Mouse (Mus musculus) intestine, embryonic 14.5 days (tissue): ENCODE measurements around the gene Tcfl5. TPM values are rescaled to one million over a fixed set of nuclear protein-coding genes. Genes with fewer than 3 reads are reported as not detected.

Source experiments
- ATAC-seq: fragments of 200-750 bp; cut with Nextera tagmentation; replicated peaks from 2 replicates; pipeline ENCODE4 v1.8.0; 2017; ENCODE audit warnings: low read depth, moderate number of reproducible peaks, moderate TSS enrichment, moderate library complexity; ENCODE audit not compliant: low FRiP score, low TSS enrichment
- DNase-seq: peaks from one replicate; pipeline ENCODE4 v3.0.0-alpha.2; 2018; ENCODE audit warnings: low spot score
- H3K27ac ChIP-seq: fragments of 300-500 bp; sonication (generic); 2 replicates; pipeline ENCODE4 v1.5.1; 2014; ENCODE audit warnings: low read depth, mild to moderate bottlenecking, control low read depth
- H3K27me3 ChIP-seq: fragments of 300-500 bp; sonication (generic); replicated peaks from 2 replicates; pipeline ENCODE4 v1.6.1; 2014; ENCODE audit warnings: low read length, control low read depth; ENCODE audit not compliant: control insufficient read depth, insufficient read depth
- H3K36me3 ChIP-seq: fragments of 300-500 bp; sonication (generic); 2 replicates; pipeline ENCODE4 v1.6.1; 2014; ENCODE audit warnings: low read length, control low read depth; ENCODE audit not compliant: control insufficient read depth, insufficient read depth
- H3K4me1 ChIP-seq: fragments of 300-500 bp; sonication (generic); replicated peaks from 2 replicates; pipeline ENCODE4 v1.6.1; 2014; ENCODE audit warnings: low read length, control low read depth, mixed read lengths; ENCODE audit not compliant: control insufficient read depth, insufficient read depth
- H3K4me2 ChIP-seq: fragments of 300-500 bp; sonication (generic); 2 replicates; pipeline ENCODE4 v1.6.1; 2014; ENCODE audit warnings: low read length
- H3K4me3 ChIP-seq: fragments of 300-500 bp; sonication (generic); 2 replicates; pipeline ENCODE4 v1.5.1; 2014; ENCODE audit warnings: low read depth, low read length, control low read depth, mixed read lengths
- H3K9ac ChIP-seq: fragments of 300-500 bp; sonication (generic); 2 replicates; pipeline ENCODE4 v1.6.1; 2014; ENCODE audit warnings: mild to moderate bottlenecking, low read length
- H3K9me3 ChIP-seq: fragments of 300-500 bp; sonication (generic); 2 replicates; pipeline ENCODE4 v1.6.1; 2016; ENCODE audit warnings: low read length, control low read depth; ENCODE audit not compliant: control insufficient read depth
- WGBS: fragments of 180-500 bp; shearing (Covaris S2); extraction: QIAGEN DNeasy Blood & Tissue Kit; methylation state at CpG from one replicate; pipeline ENCODE4 v1.1.7; 2014; 5-methylcytosine and 5-hydroxymethylcytosine counted together
- polyA plus RNA-seq: library from polyadenylated mRNA; unstranded; fragments of >200 nt; fragmentation: Nextera tagmentation; extraction: Ambion mirVana; gene quantifications from 2 replicates; pipeline ENCODE4 v1.2.1, GENCODE M21; 2014

Gene Tcfl5
- polyA plus RNA-seq, 1 experiment from 2014 or later: 0.09 TPM

GRCm38 (mm10) chr2:180659353-180660150 is 17.0 kb upstream of the Tcfl5 start:
- Histone ChIP-seq H3K9ac (peak overlapping the region; percentile 27; the same call in 1 of the 2 replicates), H3K9me3 (no peaks in the 10 kb centered on the region), H3K27me3 (no peaks in the 10 kb centered on the region), H3K27ac (no peak overlapping the region), H3K4me2 (peak overlapping the region; percentile 34), H3K4me3 (no peak overlapping the region), H3K36me3 (peaks cover 23% of the 10 kb centered on the region), H3K4me1 (no peaks in the 10 kb centered on the region)
- WGBS: 34% methylated on average over 42 of the region's 42 CpGs
- ATAC-seq (no peak), DNase-seq (no peak)

- ATAC-seq: no peak
- H3K4me1 ChIP-seq: no peaks in the 10 kb centered on the region
- no peak overlapping the region for H3K4me3 ChIP-seq
- peaks cover 23% of the 10 kb centered on the region for H3K36me3 ChIP-seq
- no peak overlapping the region for H3K9ac ChIP-seq
- no peaks in the 10 kb centered on the region for H3K9me3 ChIP-seq
- peak; percentile 35 for DNase-seq
- no peak overlapping the region for H3K27ac ChIP-seq
- H3K27me3 ChIP-seq: no peaks in the 10 kb centered on the region
- H3K4me2 ChIP-seq: no peak overlapping the region
- WGBS: 86% methylated on average over 5 of the region's 5 CpGs
Measured at GRCm38 (mm10) chr2:180658381-180658780, 15.9 kb upstream of the Tcfl5 start.

- Histone ChIP-seq H3K27ac (no peak overlapping the region), H3K4me1 (no peaks in the 10 kb centered on the region), H3K9ac (no peak overlapping the region), H3K4me3 (no peak overlapping the region), H3K36me3 (peaks cover 22% of the 10 kb centered on the region), H3K27me3 (no peaks in the 10 kb centered on the region), H3K4me2 (no peak overlapping the region), H3K9me3 (no peaks in the 10 kb centered on the region)
- WGBS: 79% methylated on average over 4 of the region's 4 CpGs
- ATAC-seq: peak; percentile 45; the same call in 1 of the 2 replicates
- peak; percentile 83 for DNase-seq
Measured at GRCm38 (mm10) chr2:180657394-180658013, 15.0 kb upstream of the Tcfl5 start.

- Histone ChIP-seq H3K4me1 (no peaks in the 10 kb centered on the region), H3K27me3 (no peaks in the 10 kb centered on the region), H3K4me3 (no peak overlapping the region), H3K27ac (no peak overlapping the region), H3K36me3 (no peaks in the 10 kb centered on the region), H3K9ac (no peak overlapping the region), H3K4me2 (no peak overlapping the region), H3K9me3 (no peaks in the 10 kb centered on the region)
- ATAC-seq: no peak
- WGBS: 67% methylated on average over 6 of the region's 6 CpGs
- no peak for DNase-seq
Measured at GRCm38 (mm10) chr2:180655150-180655549, 12.6 kb upstream of the Tcfl5 start.

- Histone ChIP-seq H3K4me3 (no peak overlapping the region), H3K9ac (no peak overlapping the region), H3K4me1 (no peaks in the 10 kb centered on the region), H3K9me3 (no peaks in the 10 kb centered on the region), H3K4me2 (no peak overlapping the region), H3K27me3 (no peaks in the 10 kb centered on the region), H3K27ac (no peak overlapping the region), H3K36me3 (no peaks in the 10 kb centered on the region)
- 84% methylated on average over 7 of the region's 7 CpGs for WGBS
- ATAC-seq: no peak
- DNase-seq: no peak
Measured at GRCm38 (mm10) chr2:180654666-180655065, 12.2 kb upstream of the Tcfl5 start.

- Histone ChIP-seq H3K27me3 (peaks cover 32% of the 10 kb centered on the region), H3K27ac (no peak overlapping the region), H3K9ac (no peak overlapping the region), H3K4me2 (no peak overlapping the region), H3K4me1 (no peaks in the 10 kb centered on the region), H3K4me3 (no peak overlapping the region), H3K36me3 (no peaks in the 10 kb centered on the region), H3K9me3 (peaks cover 13% of the 10 kb centered on the region)
- ATAC-seq (no peak), DNase-seq (no peak)
Measured at GRCm38 (mm10) chr2:180646841-180647240, 4.3 kb upstream of the Tcfl5 start.

- peaks cover 13% of the 10 kb centered on the region for H3K9me3 ChIP-seq
- no peak overlapping the region for H3K4me3 ChIP-seq
- no peak overlapping the region for H3K4me2 ChIP-seq
- no peaks in the 10 kb centered on the region for H3K36me3 ChIP-seq
- no peaks in the 10 kb centered on the region for H3K4me1 ChIP-seq
- peaks cover 56% of the 10 kb centered on the region for H3K27me3 ChIP-seq
- H3K9ac ChIP-seq: no peak overlapping the region
- no peak overlapping the region for H3K27ac ChIP-seq
- ATAC-seq: no peak
- no peak for DNase-seq
Measured at GRCm38 (mm10) chr2:180643626-180644025, 1.1 kb upstream of the Tcfl5 start.

- H3K4me2 ChIP-seq: peak overlapping the region; percentile 45
- peaks cover 13% of the 10 kb centered on the region for H3K9me3 ChIP-seq
- 2% methylated on average over 100 of the region's 112 CpGs for WGBS
- peak; percentile 57 for DNase-seq
- H3K27me3 ChIP-seq: peaks cover 56% of the 10 kb centered on the region
- H3K4me1 ChIP-seq: no peaks in the 10 kb centered on the region
- ATAC-seq: 0 out of 2 replicates have a peak, but pooled peaks have one; percentile 60
- no peaks in the 10 kb centered on the region for H3K36me3 ChIP-seq
- peak overlapping the region; percentile 36 for H3K4me3 ChIP-seq
- H3K27ac ChIP-seq: no peak overlapping the region
- H3K9ac ChIP-seq: no peak overlapping the region
Measured at GRCm38 (mm10) chr2:180641576-180642554, 643 bp downstream of the Tcfl5 start.
